Mouse (Mus musculus) mesoderm, embryonic 11.5 days (tissue): ENCODE measurements at regions not wholly inside any gene's neighbourhood (a gene's known extent, or its start where the extent isn't known, plus 50 kb on each side); places are given as distances from the start of the nearest gene placed in this dataset.

Experiments
- DNase-seq: peaks from one replicate; pipeline ENCODE4 v3.0.0-alpha.2; 2012; ENCODE audit warnings: low read depth, low spot score

GRCm38 (mm10) chr2:154076271-154076670 is 53.9 kb upstream of the Bpifa3 start:
- DNase-seq = peak; percentile 66
